Comparison of ENCODE assay signal across 8 mouse cellular contexts in the genomic region with DNA sequence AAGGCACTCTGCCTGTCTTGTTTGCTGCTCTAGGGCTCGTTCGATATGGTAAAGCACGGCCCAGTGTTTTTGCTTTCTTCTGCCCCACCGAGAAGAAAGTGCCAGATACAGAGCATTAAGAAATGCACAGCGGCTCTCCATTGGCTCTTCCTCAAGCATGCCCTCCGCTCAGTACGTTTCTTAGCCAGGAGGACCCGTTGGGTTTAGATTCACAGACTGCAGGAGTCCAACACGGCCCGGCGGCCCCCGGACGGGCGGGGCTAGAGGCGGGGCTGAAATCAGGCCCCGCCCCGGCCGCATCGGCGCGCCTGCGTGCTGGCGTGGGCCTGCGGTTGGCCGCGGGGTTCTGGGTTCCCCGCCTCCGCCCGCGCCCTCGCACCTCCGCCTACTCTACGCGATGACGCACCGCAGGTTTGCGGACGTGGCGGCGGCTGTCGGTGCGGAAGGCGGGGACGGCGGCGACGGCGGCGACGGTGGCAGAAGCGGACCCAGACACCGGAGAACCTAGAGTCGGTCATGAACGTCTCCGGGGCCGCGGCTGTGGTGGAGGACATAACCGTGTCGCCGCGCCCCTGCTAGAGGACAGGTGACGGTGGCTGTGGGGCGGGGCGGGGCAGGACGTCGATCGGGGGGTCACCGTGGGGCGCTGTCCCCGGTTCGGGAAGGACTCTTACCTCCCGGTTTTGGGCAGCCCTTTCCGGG. TPM values are rescaled to one million over a fixed set of nuclear protein-coding genes. Genes with fewer than 3 reads are reported as not detected.
A peak's percentile ranks its signal among the peaks of the same experiment; 100 is the strongest.
DNase-seq lines count a peak whose midpoint lies in the region; ATAC-seq lines count a peak whose summit lies in the region.

Lysmd3 (plus strand) TSS at position 313 of the 702 bp plus-strand sequence.

- H3K4me1 ChIP-seq in hindbrain, embryonic 16.5 days (ENCODE audit: control insufficient read depth, insufficient read depth, low read depth, low read length) = peaks cover 14% of the 10 kb centered on the region

- under 1% methylated on average over 65 of the region's 73 CpGs for WGBS in hindbrain, embryonic 16.5 days
- WGBS in macrophage (ENCODE audit: missing documents) = 1% methylated on average over 73 of the region's 73 CpGs

- H3K79me2 ChIP-seq in macrophage (ENCODE audit: inconsistent target) = peaks cover 47% of the 10 kb centered on the region

- peak within 1 kb of the TSS; percentile 85 for H3K27ac ChIP-seq in hindbrain, embryonic 16.5 days (ENCODE audit: low read depth, low read length)
- peak within 1 kb of the TSS; percentile 38 for H3K27ac ChIP-seq in macrophage

- H3K36me3 ChIP-seq in hindbrain, embryonic 16.5 days (ENCODE audit: control insufficient read depth, insufficient read depth, low read length) = no peaks in the 10 kb centered on the region
- H3K36me3 ChIP-seq in macrophage (ENCODE audit: inconsistent target) = no peaks in the 10 kb centered on the region

- peak within 1 kb of the TSS; percentile 77 for H3K9ac ChIP-seq in hindbrain, embryonic 16.5 days (ENCODE audit: low read depth, low read length)

- peak; percentile 100 for ATAC-seq in hindbrain, embryonic 16.5 days

- DNase-seq in T-cell, adult 2 months (ENCODE audit: low spot score) = peak; percentile 92
- peak; percentile 91 to 96 for DNase-seq in cerebellum, postnatal 36 days
- peak; percentile 90 for DNase-seq in gastrocnemius, adult 18-20 months (ENCODE audit: low spot score)
- peak; percentile 94 to 95 for DNase-seq in left cerebral cortex, adult 18-20 months (ENCODE audit: low spot score in 2 of 2)
- DNase-seq in right cerebral cortex, adult 18-20 months = peak; percentile 94
- DNase-seq in urinary bladder, postnatal 10 days (ENCODE audit: low spot score) = peak; percentile 73

- H3K4me2 ChIP-seq in hindbrain, embryonic 16.5 days (ENCODE audit: low read length) = peak within 1 kb of the TSS; percentile 67

- H3K9me3 ChIP-seq in hindbrain, embryonic 16.5 days (ENCODE audit: control insufficient read depth, low read length) = no peaks in the 10 kb centered on the region

- H3K27me3 ChIP-seq in hindbrain, embryonic 16.5 days (replicated peaks; ENCODE audit: control insufficient read depth, insufficient read depth, low read length) = no peaks in the 10 kb centered on the region

- peak within 1 kb of the TSS; percentile 64 for H3K4me3 ChIP-seq in hindbrain, embryonic 16.5 days (ENCODE audit: low read length)
- H3K4me3 ChIP-seq in macrophage (ENCODE audit: inconsistent target) = peak within 1 kb of the TSS; percentile 91

RNA-seq across cellular contexts. Expression of gene Lysmd3, which starts in this region (rescaled TPM):
- total RNA-seq in gastrocnemius, adult 18-20 months (2021) = 1 to 10 TPM; 5.1 to 5.6 TPM
- 16.5 and 16.7 TPM in 2 replicates for polyA plus RNA-seq in hindbrain, embryonic 16.5 days (2015; fragmentation: Nextera tagmentation; extraction: Ambion mirVana)
- total RNA-seq in left cerebral cortex, adult 18-20 months (2021) = 10 to 100 TPM; 12.7 to 16.3 TPM
- total RNA-seq in macrophage (2018; cell fraction: chromatin; rRNA removed) = 10 to 100 TPM in 11 of 26 experiments, 1 to 10 TPM in 15; 1.3 to 18.4 (median 8.4) TPM
- 10 to 100 TPM in 24 of 26 experiments, 1 to 10 TPM in 2; 8.2 to 20.1 (median 13.6) TPM for total RNA-seq in macrophage (2018; cell fraction: cytosol; rRNA removed)
- total RNA-seq in macrophage (2018; cell fraction: nucleus; rRNA removed) = 10 to 100 TPM in 17 of 26 experiments, 1 to 10 TPM in 9; 3.0 to 33.3 (median 12.2) TPM
- 8.4 to 14.0 TPM (median 9.2 TPM) in 3 replicates for polyA plus RNA-seq in macrophage (2018)

Comparison
In these comparisons a context has a peak if more than half of its experiments do, and no peak if none do; other contexts are left out.
1. Peak in every context shown above with its lines: DNase-seq, ATAC-seq, H3K4me3 ChIP-seq and H3K27ac ChIP-seq.